Mouse (Mus musculus) cerebellum, adult 9-10 months (tissue): Measurements from ENCODE around the gene Flnc.

Experiments
- DNase-seq: peaks from one replicate; pipeline ENCODE4 v3.0.0; 2022

Flnc gene

DNA sequence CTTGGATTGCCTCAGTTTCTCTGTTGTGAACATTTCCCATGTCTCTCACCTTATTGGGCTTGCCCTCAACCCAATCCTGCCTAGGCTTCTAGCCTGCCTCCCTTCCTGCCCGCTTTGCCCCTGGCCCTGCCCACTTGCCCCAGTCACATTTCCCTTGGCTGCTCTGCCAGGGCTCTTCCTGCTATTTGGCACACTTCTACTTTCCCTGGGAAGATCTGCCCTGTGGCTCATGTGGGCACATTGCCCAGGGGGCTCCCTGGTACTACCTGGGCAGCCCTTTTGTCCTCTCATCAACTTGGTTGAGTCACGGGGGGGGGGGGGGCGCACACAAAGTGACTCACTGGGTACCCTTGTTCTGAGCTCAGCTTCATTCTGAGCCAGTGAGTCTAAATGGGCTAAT is 900 bp upstream of the Flnc start:
- DNase-seq = no peak

- no peak for DNase-seq
Observed at GRCm38 (mm10) chr6:29432676-29433037, 399 bp upstream of the Flnc start.

DNA sequence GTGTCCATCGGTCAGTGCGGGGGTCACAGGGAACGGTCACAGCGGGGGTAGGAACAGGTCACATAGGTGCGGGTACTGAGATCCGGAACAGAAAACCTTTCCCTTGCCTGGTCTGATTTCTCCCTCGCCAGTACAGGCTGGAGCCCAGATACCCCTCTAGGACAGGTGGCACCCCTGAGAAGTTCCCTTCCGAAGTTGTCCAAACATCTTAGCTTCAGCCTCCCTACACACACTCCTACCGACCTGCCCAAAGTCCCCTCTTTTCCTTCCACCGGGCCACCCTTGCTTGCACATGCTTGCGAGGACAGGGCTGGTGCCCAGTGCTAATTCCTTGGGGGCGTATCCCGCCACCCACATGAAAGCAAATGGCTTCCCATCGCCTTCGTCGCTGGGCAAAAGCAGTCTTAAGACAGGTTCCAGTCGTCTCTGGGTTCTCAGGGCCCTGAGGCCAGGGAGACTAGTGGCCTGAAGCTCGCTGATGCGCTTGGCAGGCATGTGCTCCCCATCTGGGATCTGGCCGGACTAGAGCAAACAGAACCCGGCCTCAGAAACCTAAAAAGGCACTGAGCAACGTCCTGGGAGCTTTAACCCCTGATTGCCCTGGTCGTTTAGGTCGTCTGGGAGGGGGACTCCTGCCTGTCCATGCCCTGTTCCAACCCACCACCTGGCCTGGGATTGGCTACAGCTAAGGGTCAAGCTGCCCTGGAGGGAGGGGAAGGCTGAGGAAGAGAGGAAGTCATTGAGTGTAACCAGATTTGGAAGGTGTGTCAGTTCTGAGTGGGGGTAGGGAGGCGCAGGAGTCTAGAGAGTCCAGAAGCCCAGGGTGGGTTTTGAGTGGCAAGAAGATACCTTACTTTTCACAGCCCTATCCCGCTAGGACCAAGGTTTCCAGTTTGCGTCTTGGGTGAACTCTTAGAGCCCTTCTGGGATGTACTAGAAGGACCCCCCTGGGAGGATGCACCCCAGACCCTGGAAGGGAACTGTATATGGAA is 1.0 kb downstream of the Flnc start:
- DNase-seq = no peak

- no peak for DNase-seq
Observed at GRCm38 (mm10) chr6:29434911-29435691, 2.0 kb downstream of the Flnc start.

- no peak for DNase-seq
Observed at GRCm38 (mm10) chr6:29435940-29436451, 2.9 kb downstream of the Flnc start.

DNA sequence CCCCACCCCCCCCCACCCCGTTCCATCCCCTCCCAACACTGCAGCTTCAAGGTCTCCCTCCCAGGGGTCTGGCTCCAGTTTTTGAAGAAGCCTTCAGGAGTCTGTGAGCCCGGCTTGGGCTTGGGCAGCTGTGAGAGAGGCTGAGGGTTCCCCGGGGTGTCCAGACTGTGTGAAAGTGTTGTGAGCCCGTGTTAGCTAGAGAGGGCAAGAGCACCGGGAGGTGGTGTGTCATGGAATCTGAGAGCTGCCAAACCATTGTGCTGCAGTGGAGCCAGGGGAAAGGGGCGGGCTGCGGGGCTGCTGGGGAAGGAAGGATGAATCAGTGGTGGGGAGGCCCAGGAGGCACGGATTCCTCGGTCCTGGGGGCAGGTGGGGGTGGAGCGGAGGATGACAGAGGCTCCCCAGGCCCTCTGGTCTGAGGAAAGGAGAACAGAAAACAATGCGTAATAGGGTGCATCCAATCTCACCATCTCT is 3.4 kb downstream of the Flnc start:
- DNase-seq = no peak

- DNase-seq = no peak
Observed at GRCm38 (mm10) chr6:29439251-29439650, 6.2 kb downstream of the Flnc start.

GRCm38 (mm10) chr6:29439789-29440188 is 6.7 kb downstream of the Flnc start:
- no peak for DNase-seq

GRCm38 (mm10) chr6:29444773-29445172 is 11.7 kb downstream of the Flnc start:
- peak; percentile 17 for DNase-seq

- no peak for DNase-seq
Observed at GRCm38 (mm10) chr6:29445354-29445753, 12.3 kb downstream of the Flnc start.

GRCm38 (mm10) chr6:29449858-29450257 is 16.8 kb downstream of the Flnc start:
- no peak for DNase-seq

- DNase-seq = no peak
Observed at GRCm38 (mm10) chr6:29450667-29451066, 17.6 kb downstream of the Flnc start.

DNA sequence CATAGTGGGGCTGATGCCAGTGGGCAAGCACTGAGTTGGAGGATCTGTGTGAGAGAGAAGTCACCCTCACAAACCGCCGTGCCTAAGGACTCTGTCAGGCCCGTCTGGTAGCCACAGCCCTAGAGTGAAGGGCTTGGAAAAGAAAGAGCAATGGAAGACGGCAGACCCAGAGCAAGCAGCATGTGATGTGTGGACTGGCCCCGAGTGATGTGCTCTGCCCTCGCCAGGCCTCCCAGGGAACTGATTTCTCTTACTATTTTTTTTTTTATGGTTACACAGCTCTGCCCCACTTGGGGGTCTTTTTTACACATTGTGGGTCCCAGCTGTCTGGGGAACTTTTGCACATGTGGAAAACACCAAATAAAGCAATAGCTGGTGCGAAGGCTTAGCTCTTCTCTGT is 28.4 kb downstream of the Flnc start:
- DNase-seq = no peak

GRCm38 (mm10) chr6:29463388-29463787 is 30.3 kb downstream of the Flnc start:
- DNase-seq = no peak

GRCm38 (mm10) chr6:29467583-29468354 is 34.7 kb downstream of the Flnc start, which contains the start of gene Atp6v1f:
Atp6v1f (plus strand) TSS chr6:29467718.
- DNase-seq = peak; percentile 94

DNA sequence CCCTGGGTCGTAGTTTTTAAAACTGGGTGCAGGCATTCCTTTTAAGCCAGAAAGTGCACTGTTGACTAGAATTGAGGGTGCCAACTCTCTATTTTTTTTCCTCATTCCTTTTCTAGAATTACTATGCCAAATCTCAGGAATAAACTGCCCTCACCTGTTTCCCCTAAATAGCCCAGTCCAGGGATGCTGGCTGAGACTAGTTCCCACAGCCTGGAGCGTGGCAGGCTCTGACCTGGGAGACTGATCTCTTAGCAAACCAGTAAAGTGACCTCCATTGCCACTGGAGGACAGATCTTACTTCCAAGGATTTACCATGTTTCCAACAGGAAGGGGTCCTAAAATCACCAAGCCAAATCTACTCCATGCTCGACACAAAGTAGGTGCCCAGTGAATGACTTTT is 35.8 kb downstream of the Flnc start:
- DNase-seq = no peak

GRCm38 (mm10) chr6:29471137-29471536 is 38.1 kb downstream of the Flnc start, which contains the start of gene Atp6v1fnb:
Atp6v1fnb (plus strand) TSS chr6:29471437.
- no peak for DNase-seq

DNA sequence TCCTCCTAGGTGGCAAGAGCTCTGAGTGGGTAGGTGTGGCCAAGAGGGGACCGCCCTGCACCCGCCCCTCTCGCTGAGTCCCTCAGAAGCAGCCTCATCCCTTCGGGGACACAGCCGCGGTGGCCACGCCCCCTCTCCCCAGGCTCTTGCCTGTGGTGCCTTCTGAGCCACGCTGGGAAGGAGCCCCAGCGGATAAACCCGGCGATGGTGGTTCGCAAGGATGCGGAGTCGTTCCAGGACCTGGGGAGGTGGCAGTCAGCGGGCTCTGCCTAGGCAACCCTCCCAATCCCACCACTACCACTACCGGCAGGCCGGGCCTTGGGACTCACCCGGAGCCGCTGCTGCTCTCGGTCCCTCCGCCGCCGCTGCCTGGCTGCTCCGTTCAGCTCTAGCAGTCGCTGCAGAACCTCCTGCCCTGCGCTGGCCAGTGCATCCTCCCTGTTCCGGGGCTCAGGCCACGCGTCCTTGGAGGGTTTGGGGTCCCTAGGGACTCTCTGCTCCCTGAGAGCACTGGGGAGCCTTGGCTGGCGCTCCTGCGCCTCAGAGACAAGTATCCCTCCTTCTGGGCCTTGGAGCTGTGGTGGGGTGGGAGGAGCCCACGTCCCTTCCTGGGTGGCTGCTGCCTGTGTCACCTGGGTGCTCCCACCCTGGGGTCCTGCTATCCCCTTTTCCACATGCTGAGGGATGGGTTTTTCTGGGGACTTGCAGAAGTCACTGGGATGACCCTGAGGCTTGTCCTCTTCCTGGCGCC is 41.1 kb downstream of the Flnc start:
- DNase-seq = peak; percentile 54

DNA sequence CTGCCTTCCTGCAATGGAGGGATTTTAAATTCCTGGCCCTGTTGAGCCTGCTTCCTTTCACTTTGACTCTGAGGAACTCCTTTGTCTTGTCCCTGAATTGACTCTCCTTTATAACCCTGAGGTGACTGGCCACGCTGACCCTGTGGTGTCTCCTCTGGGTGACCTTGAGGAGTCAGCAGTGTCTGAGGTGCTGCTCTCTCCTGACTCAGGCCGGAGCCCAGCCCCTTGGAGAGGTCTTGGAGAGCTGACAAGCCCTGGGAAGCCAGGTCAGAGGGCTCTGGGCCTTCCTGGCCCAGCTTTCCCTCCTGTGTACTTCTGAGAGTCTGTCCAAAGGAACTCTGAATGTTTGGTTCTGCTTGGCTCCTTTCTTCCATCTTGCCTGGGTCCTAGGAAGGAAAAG is 41.7 kb downstream of the Flnc start:
- no peak for DNase-seq

GRCm38 (mm10) chr6:29482691-29483090 is 49.6 kb downstream of the Flnc start:
- no peak for DNase-seq

DNA sequence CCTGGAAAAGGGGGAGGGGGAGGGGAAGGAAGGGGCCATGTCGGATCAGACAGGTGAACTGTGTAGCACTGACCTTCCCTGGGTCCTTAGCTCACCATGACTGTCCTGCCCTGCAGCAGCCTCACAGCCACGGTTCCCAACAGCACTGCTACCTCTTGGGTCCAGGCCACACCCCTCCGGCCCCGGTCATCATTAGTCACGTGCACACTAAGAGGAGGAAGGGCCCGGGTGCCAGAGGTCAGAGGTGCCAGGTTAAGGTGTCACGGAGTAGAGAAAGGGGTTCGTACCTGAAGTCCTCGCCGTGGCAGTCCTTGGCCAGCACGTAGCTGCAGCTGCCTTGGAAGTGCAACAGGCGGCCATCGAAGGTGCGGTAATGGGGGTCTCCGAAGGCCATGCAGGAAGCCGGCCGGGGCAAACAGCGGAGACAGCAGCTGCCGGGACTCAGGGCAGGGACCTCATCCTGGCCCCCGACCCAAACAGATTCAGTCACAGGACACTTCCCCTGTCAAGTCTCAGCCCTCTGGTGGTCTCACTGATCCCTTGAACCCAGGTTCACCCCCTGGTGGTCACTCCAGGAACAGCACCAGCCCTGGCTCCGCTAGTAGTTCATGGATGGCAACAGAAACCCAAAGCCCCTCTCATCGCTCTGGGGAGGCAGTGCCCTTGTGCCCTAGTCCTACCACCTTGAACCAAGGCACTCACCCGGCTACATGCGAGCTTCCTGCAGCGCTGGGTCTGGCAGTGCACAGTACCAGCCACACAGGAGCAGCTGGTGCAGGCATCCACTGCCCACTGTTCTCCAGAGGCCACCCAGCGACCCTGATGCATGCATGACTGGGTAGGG is 51.9 kb downstream of the Flnc start:
- peak; percentile 45 for DNase-seq
